Mouse (Mus musculus) neutrophil, adult 5-6 weeks (primary cell): ENCODE results near the gene Zfp759. TPM values are rescaled to one million over a fixed set of nuclear protein-coding genes. Genes with fewer than 3 reads are reported as not detected.

Experiments
- total RNA-seq: library from RNA; stranded (forward); fragments of 200-1000 nt; gene quantifications from 2 replicates; pipeline ENCODE4 v1.2.3, GENCODE M21; 2017

The Zfp759 gene
- total RNA-seq, 1 experiment from 2014 or later: 4.3 TPM

Other genes with a start within 250 kb of the Zfp759 start
- 0.98 and 4.5 TPM in 2 replicates for gene Gm10767, start 216.7 kb upstream of the Zfp759 start, total RNA-seq
- gene Zfp712, start 60.5 kb upstream of the Zfp759 start, total RNA-seq: 8.8 and 11.2 TPM in 2 replicates
- gene Zfp708, start 23.7 kb upstream of the Zfp759 start, total RNA-seq: 4.1 and 4.2 TPM in 2 replicates
- 0.98 and 5.4 TPM in 2 replicates for gene Gm28557, start 13.1 kb upstream of the Zfp759 start, total RNA-seq
- gene Rslcan18, start 5.4 kb upstream of the Zfp759 start, total RNA-seq: 1.3 and 1.8 TPM in 2 replicates
- 13.0 and 14.3 TPM in 2 replicates for gene Rsl1, start 51.5 kb downstream of the Zfp759 start, total RNA-seq
- gene Zfp455, start 72.8 kb downstream of the Zfp759 start, total RNA-seq: 2.4 and 2.8 TPM in 2 replicates
- gene Zfp458, start 156.8 kb downstream of the Zfp759 start, total RNA-seq: 4.8 and 7.2 TPM in 2 replicates
- 3.8 and 4.4 TPM in 2 replicates for gene Zfp457, start 184.8 kb downstream of the Zfp759 start, total RNA-seq
- gene Zfp595, start 210.9 kb downstream of the Zfp759 start, total RNA-seq: 18.8 and 22.3 TPM in 2 replicates
- gene Gm28044, start 238.9 kb downstream of the Zfp759 start, total RNA-seq: 2.6 and 10.2 TPM in 2 replicates
- gene Zfp953, start 238.9 kb downstream of the Zfp759 start, total RNA-seq: 16.6 and 19.0 TPM in 2 replicates